Mouse (Mus musculus) olfactory bulb, adult 2 months (tissue): ENCODE results near the gene Synpo2l. TPM values are rescaled to one million over a fixed set of nuclear protein-coding genes. Genes with fewer than 3 reads are reported as not detected.

ENCODE experiments used
- H3K27ac ChIP-seq: fragments of 200-500 bp; 2 replicates; pipeline ENCODE4 v1.5.1; 2012; ENCODE audit warnings: low read depth, low read length; ENCODE audit not compliant: insufficient read depth
- H3K4me1 ChIP-seq: fragments of 200-500 bp; 2 replicates; pipeline ENCODE4 v1.6.1; 2012; ENCODE audit warnings: low read length; ENCODE audit not compliant: control insufficient read depth, insufficient read depth
- H3K4me3 ChIP-seq: fragments of 200-500 bp; 2 replicates; pipeline ENCODE4 v1.5.1; 2012; ENCODE audit warnings: mild to moderate bottlenecking, low read depth, low read length, moderate library complexity; ENCODE audit not compliant: insufficient read depth
- CTCF ChIP-seq: fragments of 200-500 bp; IDR thresholded peaks from 2 replicates; pipeline ENCODE4 v1.5.1; 2012; ENCODE audit warnings: low read depth, mild to moderate bottlenecking, low read length, moderate library complexity; ENCODE audit not compliant: insufficient read depth
- POLR2A ChIP-seq: fragments of 200-500 bp; IDR thresholded peaks from 2 replicates; pipeline ENCODE4 v1.6.1; 2012; ENCODE audit warnings: mild to moderate bottlenecking, low read depth, low read length, moderate library complexity; ENCODE audit not compliant: insufficient read depth
- WGBS: fragments of 180-500 bp; shearing (Covaris S2); methylation state at CpG from one replicate; pipeline ENCODE4 v1.1.7; 2018; 5-methylcytosine and 5-hydroxymethylcytosine counted together
- polyA plus RNA-seq: library from polyadenylated mRNA; stranded (reverse); fragments of >200 nt; gene quantifications from 2 replicates; pipeline ENCODE4 v1.2.4, GENCODE M21; 2012; ENCODE audit warnings: low replicate concordance; ENCODE audit not compliant: missing spikeins, insufficient read depth, insufficient read length

Synpo2l gene
- polyA plus RNA-seq, 1 experiment, result not detected

- Histone ChIP-seq H3K4me1 (0 out of 2 replicates have a peak, but pooled peaks cover 2% of the 10 kb centered on the region), H3K27ac (no peak overlapping the region; the same call in 1 of the 2 replicates), H3K4me3 (no peak overlapping the region)
- TF ChIP-seq POLR2A (no peak), CTCF (no peak)
- 63% methylated on average over 2 of the region's 2 CpGs for WGBS
These were observed 46.3 kb downstream of the Synpo2l start for GRCm38 (mm10) chr14:20621903-20622302.

- 0 out of 2 replicates have a peak, but pooled peaks cover 2% of the 10 kb centered on the region for H3K4me1 ChIP-seq
- TF ChIP-seq POLR2A (no peak), CTCF (no peak)
- H3K27ac ChIP-seq, result peak overlapping the region; percentile 92; the same call in 1 of the 2 replicates
- H3K4me3 ChIP-seq, result no peak overlapping the region
These were observed 49.0 kb downstream of the Synpo2l start for GRCm38 (mm10) chr14:20619131-20619530.

- TF ChIP-seq CTCF (no peak), POLR2A (no peak)
- Histone ChIP-seq H3K4me1 (0 out of 2 replicates have a peak, but pooled peaks cover 2% of the 10 kb centered on the region), H3K4me3 (no peak overlapping the region), H3K27ac (peak overlapping the region; percentile 92)
- 65% methylated on average over 5 of the region's 5 CpGs for WGBS
These were observed 49.9 kb downstream of the Synpo2l start for GRCm38 (mm10) chr14:20618211-20618610.

GRCm38 (mm10) chr14:20616421-20616820 is 51.7 kb downstream of the Synpo2l start:
- Histone ChIP-seq H3K4me3 (no peak overlapping the region), H3K4me1 (0 out of 2 replicates have a peak, but pooled peaks cover 2% of the 10 kb centered on the region), H3K27ac (no peak overlapping the region)
- WGBS, result 6% methylated on average over 2 of the region's 2 CpGs
- TF ChIP-seq POLR2A, result no peak
- no peak for TF ChIP-seq CTCF

- H3K4me3 ChIP-seq, result no peak overlapping the region
- H3K4me1 ChIP-seq, result 0 out of 2 replicates have a peak, but pooled peaks cover 2% of the 10 kb centered on the region
- no peak overlapping the region for H3K27ac ChIP-seq
- 97% methylated on average over 2 of the region's 2 CpGs for WGBS
- TF ChIP-seq POLR2A, result no peak
- no peak for TF ChIP-seq CTCF
These were observed 53.1 kb downstream of the Synpo2l start for GRCm38 (mm10) chr14:20615075-20615474.

- TF ChIP-seq POLR2A (no peak), CTCF (no peak)
- WGBS, result 89% methylated on average over 1 of the region's 1 CpGs
- no peak overlapping the region for H3K4me3 ChIP-seq
- no peaks in the 10 kb centered on the region for H3K4me1 ChIP-seq
- H3K27ac ChIP-seq, result no peak overlapping the region
These were observed 55.3 kb downstream of the Synpo2l start for GRCm38 (mm10) chr14:20612820-20613219.

- TF ChIP-seq POLR2A, result no peak
- TF ChIP-seq CTCF, result no peak
- Histone ChIP-seq H3K4me1 (no peaks in the 10 kb centered on the region), H3K4me3 (no peak overlapping the region), H3K27ac (peak overlapping the region; percentile 56; the same call in 1 of the 2 replicates)
- 78% methylated on average over 4 of the region's 4 CpGs for WGBS
These were observed 58.0 kb downstream of the Synpo2l start for GRCm38 (mm10) chr14:20610146-20610545.

- no peak overlapping the region for H3K4me3 ChIP-seq
- WGBS, result 83% methylated on average over 3 of the region's 3 CpGs
- H3K27ac ChIP-seq, result no peak overlapping the region
- TF ChIP-seq CTCF (no peak), POLR2A (no peak)
- no peaks in the 10 kb centered on the region for H3K4me1 ChIP-seq
These were observed 58.6 kb downstream of the Synpo2l start for GRCm38 (mm10) chr14:20609519-20609918.

Other genes with a start within 250 kb of the Synpo2l start
- not detected in 2 replicates for gene Cfap70, start 216.1 kb downstream of the Synpo2l start, polyA plus RNA-seq
- not detected in 2 replicates for gene Anxa7, start 188.2 kb downstream of the Synpo2l start, polyA plus RNA-seq
- gene Mss51, start 171.5 kb downstream of the Synpo2l start, polyA plus RNA-seq, result not detected in 2 replicates
- gene Ppp3cb, start 121.8 kb downstream of the Synpo2l start, polyA plus RNA-seq, result 198 TPM in 1 of 2 replicates, not detected in the other
- 58.6 TPM in 1 of 2 replicates, not detected in the other for gene Usp54, start 27.3 kb downstream of the Synpo2l start, polyA plus RNA-seq
- not detected in 2 replicates for gene Myoz1, start 11.8 kb downstream of the Synpo2l start, polyA plus RNA-seq
- 190 and 558 TPM in 2 replicates for gene Sec24c, start 6.0 kb upstream of the Synpo2l start, polyA plus RNA-seq
- gene Fut11, start 26.6 kb upstream of the Synpo2l start, polyA plus RNA-seq, result not detected in 2 replicates
- not detected in 2 replicates for gene Chchd1, start 34.7 kb upstream of the Synpo2l start, polyA plus RNA-seq
- gene Zswim8, start 39.2 kb upstream of the Synpo2l start, polyA plus RNA-seq, result 307 TPM in 1 of 2 replicates, not detected in the other
- gene Ndst2, start 66.2 kb upstream of the Synpo2l start, polyA plus RNA-seq, result not detected in 2 replicates
- gene Camk2g, start 125.7 kb upstream of the Synpo2l start, polyA plus RNA-seq, result 125 and 417 TPM in 2 replicates
- gene Plau, start 168.3 kb upstream of the Synpo2l start, polyA plus RNA-seq, result not detected in 2 replicates